Mouse (Mus musculus): ENCODE measurements around the gene Hdac9. TPM values are rescaled to one million over a fixed set of nuclear protein-coding genes. Genes with fewer than 3 reads are reported as not detected.

Hdac9 gene
- polyA plus RNA-seq, 1 experiment = 41.7 TPM

GRCm38 (mm10) chr12:34407143-34407542 lies 509.8 kb downstream of the Hdac9 start:
- no peak for DNase-seq (ENCODE audit: extremely low spot score in 1 of 2, low spot score in 1 of 2)

GRCm38 (mm10) chr12:34402065-34402464 lies 514.8 kb downstream of the Hdac9 start:
- DNase-seq (ENCODE audit: extremely low spot score in 1 of 2, low spot score in 1 of 2) = no peak

GRCm38 (mm10) chr12:34398611-34399010 lies 518.3 kb downstream of the Hdac9 start:
- DNase-seq (ENCODE audit: extremely low spot score in 1 of 2, low spot score in 1 of 2) = no peak

GRCm38 (mm10) chr12:34394342-34394741 lies 522.6 kb downstream of the Hdac9 start:
- DNase-seq (ENCODE audit: extremely low spot score in 1 of 2, low spot score in 1 of 2) = no peak

GRCm38 (mm10) chr12:34379681-34380080 lies 537.2 kb downstream of the Hdac9 start:
- DNase-seq (ENCODE audit: extremely low spot score in 1 of 2, low spot score in 1 of 2) = no peak

- no peak for DNase-seq (ENCODE audit: extremely low spot score in 1 of 2, low spot score in 1 of 2)
Measured at GRCm38 (mm10) chr12:34378637-34379036, 538.3 kb downstream of the Hdac9 start.

GRCm38 (mm10) chr12:34351906-34352305 lies 565.0 kb downstream of the Hdac9 start:
- no peak for DNase-seq (ENCODE audit: extremely low spot score in 1 of 2, low spot score in 1 of 2)

- no peak for DNase-seq (ENCODE audit: extremely low spot score in 1 of 2, low spot score in 1 of 2)
Measured at GRCm38 (mm10) chr12:34347529-34347928, 569.4 kb downstream of the Hdac9 start.

GRCm38 (mm10) chr12:34342761-34343160 lies 574.1 kb downstream of the Hdac9 start:
- DNase-seq (ENCODE audit: extremely low spot score in 1 of 2, low spot score in 1 of 2) = no peak

- DNase-seq (ENCODE audit: extremely low spot score in 1 of 2, low spot score in 1 of 2) = no peak
Measured at GRCm38 (mm10) chr12:34338886-34339285, 578.0 kb downstream of the Hdac9 start.

GRCm38 (mm10) chr12:34334455-34335084 lies 582.3 kb downstream of the Hdac9 start:
- DNase-seq (ENCODE audit: extremely low spot score in 1 of 2, low spot score in 1 of 2) = peak in 1 of 2 experiments; percentile 5

GRCm38 (mm10) chr12:34332884-34333283 lies 584.0 kb downstream of the Hdac9 start:
- no peak for DNase-seq (ENCODE audit: extremely low spot score in 1 of 2, low spot score in 1 of 2)

GRCm38 (mm10) chr12:34327111-34327510 lies 589.8 kb downstream of the Hdac9 start:
- no peak for DNase-seq (ENCODE audit: extremely low spot score in 1 of 2, low spot score in 1 of 2)

- DNase-seq (ENCODE audit: extremely low spot score in 1 of 2, low spot score in 1 of 2) = no peak
Measured at GRCm38 (mm10) chr12:34312113-34312719, 604.7 kb downstream of the Hdac9 start.

GRCm38 (mm10) chr12:34305453-34305852 lies 611.4 kb downstream of the Hdac9 start:
- no peak for DNase-seq (ENCODE audit: extremely low spot score in 1 of 2, low spot score in 1 of 2)

GRCm38 (mm10) chr12:34292346-34292745 lies 624.5 kb downstream of the Hdac9 start:
- DNase-seq (ENCODE audit: extremely low spot score in 1 of 2, low spot score in 1 of 2) = peak in 1 of 2 experiments; percentile 8

- no peak for DNase-seq (ENCODE audit: extremely low spot score in 1 of 2, low spot score in 1 of 2)
Measured at GRCm38 (mm10) chr12:34287218-34287617, 629.7 kb downstream of the Hdac9 start.

GRCm38 (mm10) chr12:34284888-34285287 lies 632.0 kb downstream of the Hdac9 start:
- no peak for DNase-seq (ENCODE audit: extremely low spot score in 1 of 2, low spot score in 1 of 2)

GRCm38 (mm10) chr12:34284396-34284795 lies 632.5 kb downstream of the Hdac9 start:
- DNase-seq (ENCODE audit: extremely low spot score in 1 of 2, low spot score in 1 of 2) = no peak

GRCm38 (mm10) chr12:34278822-34279221 lies 638.1 kb downstream of the Hdac9 start:
- no peak for DNase-seq (ENCODE audit: extremely low spot score in 1 of 2, low spot score in 1 of 2)

- no peak for DNase-seq (ENCODE audit: extremely low spot score in 1 of 2, low spot score in 1 of 2)
Measured at GRCm38 (mm10) chr12:34273816-34274215, 643.1 kb downstream of the Hdac9 start.

GRCm38 (mm10) chr12:34270096-34270495 lies 646.8 kb downstream of the Hdac9 start:
- DNase-seq (ENCODE audit: extremely low spot score in 1 of 2, low spot score in 1 of 2) = no peak

All from frontal cortex, adult 2 months (tissue).